Mouse (Mus musculus) liver, embryonic 18 days (tissue): ENCODE measurements around the gene Foxj2. TPM values are rescaled to one million over a fixed set of nuclear protein-coding genes. Genes with fewer than 3 reads are reported as not detected.

Source experiments
- polyA plus RNA-seq: library from polyadenylated mRNA; depleted of rRNA; stranded (reverse); fragments of >200 nt; gene quantifications from 2 replicates; pipeline ENCODE4 v1.2.3, GENCODE M21; 2012; rRNA removed

Foxj2 gene
- polyA plus RNA-seq = 1.2 and 1.5 TPM in 2 replicates

GRCm38 (mm10) chr6:122819306-122820070 is at the start of gene Foxj2:
Gene Foxj2 (plus strand): TSS chr6:122819914.

GRCm38 (mm10) chr6:122801301-122801800 is 18.4 kb upstream of the Foxj2 start, which contains the start of gene Slc2a3:
Gene Slc2a3 (minus strand): TSS chr6:122801640.

DNA sequence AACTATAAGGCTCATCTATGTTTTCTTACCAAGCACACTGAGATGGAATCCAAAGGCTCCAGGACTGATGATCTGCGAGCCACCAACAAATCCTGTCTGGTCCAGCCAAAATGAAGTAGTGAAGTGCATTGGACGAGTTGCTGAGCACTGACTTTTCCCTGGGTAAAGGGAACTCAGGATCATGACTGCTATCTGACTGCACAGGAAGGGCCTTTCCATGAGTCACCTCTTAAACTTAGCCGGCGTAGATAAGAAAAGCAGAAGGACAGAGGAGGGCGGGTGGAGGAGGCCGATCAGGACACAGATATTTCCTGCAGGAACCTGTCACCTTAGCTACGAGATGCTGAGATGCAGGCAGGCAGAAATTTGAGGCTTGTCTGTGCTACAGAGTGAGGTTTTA is 36.2 kb downstream of the Foxj2 start, which contains the start of gene C3ar1:
C3ar1 (minus strand) TSS at position 207 of the 400 bp plus-strand sequence.

GRCm38 (mm10) chr6:122873871-122874719 is 54.4 kb downstream of the Foxj2 start, which contains the start of gene Necap1:
Gene Necap1 (plus strand): TSS chr6:122874474.

Other genes with a start within 250 kb of the Foxj2 start
- gene Apobec1, start 217.5 kb upstream of the Foxj2 start, polyA plus RNA-seq = 11.9 and 16.4 TPM in 2 replicates
- 0.46 TPM in 2 replicates for gene Gdf3, start 209.8 kb upstream of the Foxj2 start, polyA plus RNA-seq
- not detected in 2 replicates for gene Dppa3, start 193.5 kb upstream of the Foxj2 start, polyA plus RNA-seq
- 0.01 TPM in 1 of 2 replicates, not detected in the other for gene Nanog, start 112.4 kb upstream of the Foxj2 start, polyA plus RNA-seq
- 8.0 and 9.4 TPM in 2 replicates for gene Slc2a3, start 18.3 kb upstream of the Foxj2 start, polyA plus RNA-seq
- gene C3ar1, start 36.2 kb downstream of the Foxj2 start, polyA plus RNA-seq = 1.4 and 1.6 TPM in 2 replicates
- gene Necap1, start 54.6 kb downstream of the Foxj2 start, polyA plus RNA-seq = 17.4 and 20.6 TPM in 2 replicates
- gene Clec4a1, start 101.9 kb downstream of the Foxj2 start, polyA plus RNA-seq = 5.9 and 7.4 TPM in 2 replicates
- 2.0 and 2.5 TPM in 2 replicates for gene Clec4a3, start 132.6 kb downstream of the Foxj2 start, polyA plus RNA-seq
- 0.08 TPM in 1 of 2 replicates, not detected in the other for gene Clec4a4, start 170.5 kb downstream of the Foxj2 start, polyA plus RNA-seq
- gene Clec4b1, start 230.0 kb downstream of the Foxj2 start, polyA plus RNA-seq = 0.07 and 0.17 TPM in 2 replicates